Mouse (Mus musculus): ENCODE measurements around the gene Anapc4. TPM values are rescaled to one million over a fixed set of nuclear protein-coding genes. Genes with fewer than 3 reads are reported as not detected.

Gene Anapc4
- 37.0 and 45.4 TPM in 2 replicates for total RNA-seq (2023)

DNA sequence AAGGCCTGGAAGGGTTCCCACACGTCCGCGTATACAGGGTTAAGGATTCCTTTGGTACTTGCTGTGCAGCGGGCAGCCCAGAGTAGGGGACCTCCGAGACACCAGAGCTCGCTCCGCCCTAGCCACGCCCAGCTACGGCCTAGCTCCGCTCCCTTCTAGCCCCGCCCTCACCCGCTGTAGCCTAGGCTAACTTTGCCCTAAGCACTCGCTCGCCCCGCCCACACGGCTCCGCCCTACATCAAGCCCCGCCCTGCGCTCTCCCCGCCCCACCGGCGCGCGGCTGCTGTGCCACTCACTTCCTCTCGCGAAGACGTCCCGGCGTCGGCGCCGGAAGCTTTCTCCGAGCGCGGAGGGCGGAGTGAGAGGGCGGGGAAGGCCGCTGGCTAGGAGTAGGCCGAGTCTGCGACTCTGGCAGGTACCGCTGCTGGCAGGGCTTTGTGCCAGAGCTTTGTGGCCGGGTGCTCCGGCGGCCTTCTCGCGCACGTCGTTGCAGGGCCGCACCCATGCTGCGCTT, at the start of gene Anapc4:
Gene Anapc4, plus strand, starts transcription at position 252 of the 514 bp plus-strand sequence.

Other genes starting within 250 kb of the Anapc4 start
- 8.0 and 8.3 TPM in 2 replicates for gene Sepsecs, start 164.3 kb upstream of the Anapc4 start, total RNA-seq (2023)
- gene Pi4k2b, start 92.4 kb upstream of the Anapc4 start, total RNA-seq (2023), result 35.2 and 54.5 TPM in 2 replicates
- 6.9 and 12.0 TPM in 2 replicates for gene Zcchc4, start 58.6 kb upstream of the Anapc4 start, total RNA-seq (2023)
- gene Slc34a2, start 204.1 kb downstream of the Anapc4 start, total RNA-seq (2023), result not detected in 2 replicates